19 mouse cellular contexts compared by ENCODE assay signal in genomic region chr2:120105861-120106260, GRCm38 (mm10). TPM values are rescaled to one million over a fixed set of nuclear protein-coding genes. Genes with fewer than 3 reads are reported as not detected.
DNase-seq lines count a peak whose midpoint lies in the region; ATAC-seq and TF ChIP-seq lines count a peak whose summit lies in the region.
"Had no signal": no experiment of that assay in that cellular context is flagged by ENCODE, and none has a peak within 500 bp of the region (broad histone marks: within the 10 kb centered on the region; RNA-seq: fewer than 3 reads in every experiment).

No protein-coding gene starts in this region.

- TF ChIP-seq POLR2A in MEL (IDR thresholded peaks at IDR 0.05; ENCODE audit: control insufficient read depth in 1 of 2, insufficient read depth in 1 of 2, low read depth in 1 of 2, low read length in 2 of 2, poor library complexity in 1 of 2): no peak

- H3K27me3 ChIP-seq in heart, embryonic 10.5 days (ENCODE audit: insufficient read depth, poor library complexity, severe bottlenecking): no peaks in the 10 kb centered on the region
- H3K27me3 ChIP-seq in liver, embryonic 12.5 days (replicated peaks): no peaks in the 10 kb centered on the region
- H3K27me3 ChIP-seq in liver, embryonic 11.5 days (replicated peaks; ENCODE audit: control insufficient read depth, insufficient read depth, low read length): no peaks in the 10 kb centered on the region
- H3K27me3 ChIP-seq in MEL (ENCODE audit: control insufficient read depth in 1 of 2, insufficient read depth in 2 of 2, low read length in 2 of 2): no peaks in the 10 kb centered on the region
- H3K27me3 ChIP-seq in intestine, embryonic 16.5 days (replicated peaks; ENCODE audit: control insufficient read depth, insufficient read depth, low read length): no peaks in the 10 kb centered on the region
- H3K27me3 ChIP-seq: CH12.LX; forebrain, embryonic 15.5 days; hindbrain, embryonic 13.5 days; kidney, embryonic 15.5 days; limb, embryonic 12.5 days; liver, embryonic 15.5 days; midbrain, embryonic 12.5 days had no signal

- H3K9me3 ChIP-seq in heart, embryonic 10.5 days: no peaks in the 10 kb centered on the region
- H3K9me3 ChIP-seq in liver, embryonic 12.5 days (replicated peaks): no peaks in the 10 kb centered on the region
- no peaks in the 10 kb centered on the region for H3K9me3 ChIP-seq in liver, embryonic 11.5 days (ENCODE audit: control insufficient read depth, low read length)
- H3K9me3 ChIP-seq in MEL (replicated peaks; ENCODE audit: insufficient read depth, low read length): no peaks in the 10 kb centered on the region
- H3K9me3 ChIP-seq in intestine, embryonic 16.5 days (ENCODE audit: control insufficient read depth, low read length): no peaks in the 10 kb centered on the region
- H3K9me3 ChIP-seq: forebrain, embryonic 15.5 days; hindbrain, embryonic 13.5 days; kidney, embryonic 15.5 days; limb, embryonic 12.5 days; liver, embryonic 15.5 days; midbrain, embryonic 12.5 days had no signal

- no peaks in the 10 kb centered on the region for H3K79me2 ChIP-seq in MEL (ENCODE audit: control insufficient read depth, insufficient read depth, low read length, poor library complexity)

- H3K4me2 ChIP-seq in liver, embryonic 12.5 days: no peak overlapping the region
- H3K4me2 ChIP-seq in liver, embryonic 11.5 days: no peak overlapping the region
- no peak overlapping the region for H3K4me2 ChIP-seq in intestine, embryonic 16.5 days (ENCODE audit: low read depth, low read length)
- H3K4me2 ChIP-seq: forebrain, embryonic 15.5 days; hindbrain, embryonic 13.5 days; kidney, embryonic 15.5 days; limb, embryonic 12.5 days; liver, embryonic 15.5 days; midbrain, embryonic 12.5 days had no signal

- WGBS in heart, embryonic 10.5 days: 58% methylated on average over 3 of the region's 3 CpGs
- 50% methylated on average over 3 of the region's 3 CpGs for WGBS in liver, embryonic 12.5 days (ENCODE audit: insufficient replicate concordance)
- 58% methylated on average over 3 of the region's 3 CpGs for WGBS in liver, embryonic 11.5 days
- WGBS in intestine, embryonic 16.5 days: 34% methylated on average over 3 of the region's 3 CpGs

- intact Hi-C loops in heart, postnatal 25 days (cut with DNase I): no loop called here

- no peak for TF ChIP-seq CTCF in MEL (IDR thresholded peaks at IDR 0.05 in 2 of 3, conservative IDR thresholded peaks at IDR 0.05 in 1 of 3; ENCODE audit: control insufficient read depth in 1 of 3, insufficient read depth in 1 of 3, low read depth in 2 of 3, low read length in 3 of 3, poor library complexity in 1 of 3, severe bottlenecking in 1 of 3)

- peak overlapping the region; percentile 73; the same call in 1 of the 2 replicates for H3K27ac ChIP-seq in heart, embryonic 10.5 days
- no peak overlapping the region for H3K27ac ChIP-seq in liver, embryonic 12.5 days
- no peak overlapping the region for H3K27ac ChIP-seq in liver, embryonic 11.5 days (ENCODE audit: low read depth, low read length)
- no peak overlapping the region for H3K27ac ChIP-seq in MEL (ENCODE audit: control insufficient read depth, low read depth, low read length)
- 0 out of 2 replicates have a peak overlapping the region, but pooled peaks have one; percentile 7 for H3K27ac ChIP-seq in intestine, embryonic 16.5 days (ENCODE audit: low read length)
- H3K27ac ChIP-seq: forebrain, embryonic 15.5 days; hindbrain, embryonic 13.5 days; kidney, embryonic 15.5 days; limb, embryonic 12.5 days; liver, embryonic 15.5 days; midbrain, embryonic 12.5 days had no signal

- H3K36me3 ChIP-seq in heart, embryonic 10.5 days: peaks cover 20% of the 10 kb centered on the region
- H3K36me3 ChIP-seq in liver, embryonic 12.5 days: peaks cover 12% of the 10 kb centered on the region; the same call in 1 of the 2 replicates
- no peaks in the 10 kb centered on the region for H3K36me3 ChIP-seq in liver, embryonic 11.5 days (ENCODE audit: control insufficient read depth, insufficient read depth, low read length)
- H3K36me3 ChIP-seq in MEL (ENCODE audit: control insufficient read depth in 1 of 2, insufficient read depth in 2 of 2, low read length in 2 of 2): no peaks in the 10 kb centered on the region; a peak in 2 of 4 replicates
- H3K36me3 ChIP-seq in intestine, embryonic 16.5 days (ENCODE audit: control insufficient read depth, insufficient read depth, low read length): no peaks in the 10 kb centered on the region
- H3K36me3 ChIP-seq: forebrain, embryonic 15.5 days; hindbrain, embryonic 13.5 days; kidney, embryonic 15.5 days; limb, embryonic 12.5 days; midbrain, embryonic 12.5 days had no signal

- no peak overlapping the region for H3K9ac ChIP-seq in liver, embryonic 12.5 days
- H3K9ac ChIP-seq in liver, embryonic 11.5 days (ENCODE audit: low read depth, low read length): no peak overlapping the region
- no peak overlapping the region for H3K9ac ChIP-seq in MEL (ENCODE audit: control insufficient read depth, low read depth, low read length, poor library complexity, severe bottlenecking)
- H3K9ac ChIP-seq in intestine, embryonic 16.5 days (ENCODE audit: low read depth, low read length): no peak overlapping the region
- H3K9ac ChIP-seq: forebrain, embryonic 15.5 days; hindbrain, embryonic 13.5 days; kidney, embryonic 15.5 days; limb, embryonic 12.5 days; liver, embryonic 15.5 days; midbrain, embryonic 12.5 days had no signal

- peak; percentile 53 to 69; a peak in 3 of 4 replicates for TF ChIP-seq EP300 in MEL (IDR thresholded peaks at IDR 0.05; ENCODE audit: low read depth in 1 of 2, low read length in 2 of 2)

- peak; percentile 35; the same call in 1 of the 2 replicates for ATAC-seq in liver, embryonic 12.5 days
- ATAC-seq in liver, embryonic 11.5 days (replicated peaks; ENCODE audit: low FRiP score): no peak
- ATAC-seq in intestine, embryonic 16.5 days: peak; percentile 43; the same call in 1 of the 2 replicates
- ATAC-seq: forebrain, embryonic 15.5 days had no signal

- no peak for TF ChIP-seq RAD21 in MEL (IDR thresholded peaks at IDR 0.05; ENCODE audit: low read depth, low read length)

- H3K4me3 ChIP-seq in heart, embryonic 10.5 days: no peak overlapping the region
- H3K4me3 ChIP-seq in liver, embryonic 12.5 days: no peak overlapping the region
- H3K4me3 ChIP-seq in liver, embryonic 11.5 days (ENCODE audit: low read depth, low read length): no peak overlapping the region
- H3K4me3 ChIP-seq in MEL (ENCODE audit: control insufficient read depth in 1 of 2, insufficient read depth in 1 of 2, low read depth in 2 of 2, low read length in 2 of 2): no peak overlapping the region
- no peak overlapping the region for H3K4me3 ChIP-seq in intestine, embryonic 16.5 days (ENCODE audit: low read length)
- H3K4me3 ChIP-seq: forebrain, embryonic 15.5 days; hindbrain, embryonic 13.5 days; kidney, embryonic 15.5 days; limb, embryonic 12.5 days; liver, embryonic 15.5 days; midbrain, embryonic 12.5 days had no signal

- H3K4me1 ChIP-seq in heart, embryonic 10.5 days: peaks cover 58% of the 10 kb centered on the region
- H3K4me1 ChIP-seq in liver, embryonic 12.5 days: peaks cover 12% of the 10 kb centered on the region
- peaks cover 7% of the 10 kb centered on the region; the same call in 1 of the 2 replicates for H3K4me1 ChIP-seq in liver, embryonic 11.5 days (replicated peaks; ENCODE audit: control insufficient read depth, insufficient read depth, low read length)
- peaks cover 0 to 3% of the 10 kb centered on the region in 2 experiments; a peak in 2 of 4 replicates for H3K4me1 ChIP-seq in MEL (ENCODE audit: control insufficient read depth in 1 of 2, insufficient read depth in 2 of 2, low read length in 2 of 2)
- peaks cover 15% of the 10 kb centered on the region for H3K4me1 ChIP-seq in intestine, embryonic 16.5 days (ENCODE audit: control insufficient read depth, insufficient read depth, low read length)
- H3K4me1 ChIP-seq: forebrain, embryonic 15.5 days; hindbrain, embryonic 13.5 days; midbrain, embryonic 12.5 days had no signal

- no peak for DNase-seq in heart, embryonic 10.5 days (ENCODE audit: low spot score)
- DNase-seq in heart, postnatal 25 days (ENCODE audit: low spot score): no peak
- no peak for DNase-seq in liver, embryonic 11.5 days (ENCODE audit: low spot score)
- DNase-seq in MEL (ENCODE audit: low read depth, low spot score): peak; percentile 53
- DNase-seq in testis, postnatal 10 days (ENCODE audit: low spot score): no peak
- DNase-seq: adrenal gland, postnatal 36 days; cerebellum, adult 11-12 months; cerebellum, postnatal 14 days; embryo, embryonic 11 days; retina, postnatal 1 day had no signal

TF ChIP-seq in MEL, 35 proteins besides CTCF, POLR2A, EP300 and RAD21 (continues in another document):
- peak; percentile 74 for TF ChIP-seq TCF12 (IDR thresholded peaks at IDR 0.05; ENCODE audit: low read depth, low read length)
- no peak for TF ChIP-seq MYC (IDR thresholded peaks at IDR 0.05; ENCODE audit: low read depth, low read length)
- TF ChIP-seq ZNF384 (IDR thresholded peaks at IDR 0.05; ENCODE audit: low read depth, low read length): no peak
- TF ChIP-seq MYB (IDR thresholded peaks at IDR 0.05; ENCODE audit: low read depth, low read length): no peak
- no peak for TF ChIP-seq UBTF (IDR thresholded peaks at IDR 0.05; ENCODE audit: borderline replicate concordance, insufficient read depth, low read depth, low read length)
- TF ChIP-seq HCFC1 (IDR thresholded peaks at IDR 0.05; ENCODE audit: low read depth, low read length): no peak
- peak; percentile 81 for TF ChIP-seq RCOR1 (IDR thresholded peaks at IDR 0.05; ENCODE audit: low read depth, low read length)
- no peak for TF ChIP-seq POLR2AphosphoS5 (IDR thresholded peaks at IDR 0.05; ENCODE audit: borderline replicate concordance, low read depth, low read length)
- no peak for TF ChIP-seq MAZ (IDR thresholded peaks at IDR 0.05; ENCODE audit: low read depth, low read length)
- peak; percentile 58 for TF ChIP-seq ETS1 (IDR thresholded peaks at IDR 0.05; ENCODE audit: low read depth, low read length)
- TF ChIP-seq SIN3A (IDR thresholded peaks at IDR 0.05; ENCODE audit: low read length): peak; percentile 39; the same call in 1 of the 2 replicates
- TF ChIP-seq GATA1 (IDR thresholded peaks at IDR 0.05; ENCODE audit: low read depth, low read length): peak; percentile 68
- no peak for TF ChIP-seq ZMIZ1 (IDR thresholded peaks at IDR 0.05; ENCODE audit: low read depth, low read length)
- TF ChIP-seq TAL1 (IDR thresholded peaks at IDR 0.05; ENCODE audit: low read length): peak; percentile 66

RNA-seq across cellular contexts. Expression of gene Ehd4, which starts 48.5 kb away (rescaled TPM):
- 115 and 173 TPM in 2 replicates for polyA plus RNA-seq in heart, embryonic 10.5 days (2016; fragmentation: Nextera tagmentation; extraction: Ambion mirVana)
- 100 to 1,000 TPM; 377 to 459 TPM for total RNA-seq in heart, postnatal 25 days (2021)
- 27.2 and 28.7 TPM in 2 replicates for polyA plus RNA-seq in liver, embryonic 12.5 days (2016; fragmentation: Nextera tagmentation; extraction: Ambion mirVana)
- 24.1 and 26.7 TPM in 2 replicates for polyA plus RNA-seq in liver, embryonic 11.5 days (2014; fragmentation: Nextera tagmentation; extraction: Ambion mirVana)
- total RNA-seq in MEL (2012; rRNA removed): 14.1 and 15.8 TPM in 2 replicates
- 10 to 100 TPM in 1 of 2 experiments, not detected in 1; 35.5 TPM for polyA plus RNA-seq in MEL (2012; ENCODE audit: insufficient read depth in 1 of 2, insufficient read length in 2 of 2, low read depth in 1 of 2, low replicate concordance in 2 of 2, missing spikeins in 1 of 2)
- polyA plus RNA-seq in intestine, embryonic 16.5 days (2015; fragmentation: Nextera tagmentation; extraction: Ambion mirVana): 46.0 and 51.7 TPM in 2 replicates

Comparison
In these comparisons a context has a peak if more than half of its experiments do, and no peak if none do; other contexts are left out.
1. H3K27ac ChIP-seq: peak in heart, embryonic 10.5 days (single experiment) and intestine, embryonic 16.5 days (single experiment); none in liver, embryonic 12.5 days (single experiment), liver, embryonic 11.5 days (single experiment) and MEL (single experiment).